Mouse (Mus musculus): ENCODE data around the gene Nup188.

The Nup188 gene

GRCm38 (mm10) chr2:30280743-30281142 is 5.5 kb upstream of the Nup188 start, which contains the start of gene Gm28038:
Gene Gm28038, plus strand, starts transcription at chr2:30281043.
- in situ Hi-C loops (cut with MboI; ENCODE audit: unreplicated experiment in 2 of 2): no loop called here

DNA sequence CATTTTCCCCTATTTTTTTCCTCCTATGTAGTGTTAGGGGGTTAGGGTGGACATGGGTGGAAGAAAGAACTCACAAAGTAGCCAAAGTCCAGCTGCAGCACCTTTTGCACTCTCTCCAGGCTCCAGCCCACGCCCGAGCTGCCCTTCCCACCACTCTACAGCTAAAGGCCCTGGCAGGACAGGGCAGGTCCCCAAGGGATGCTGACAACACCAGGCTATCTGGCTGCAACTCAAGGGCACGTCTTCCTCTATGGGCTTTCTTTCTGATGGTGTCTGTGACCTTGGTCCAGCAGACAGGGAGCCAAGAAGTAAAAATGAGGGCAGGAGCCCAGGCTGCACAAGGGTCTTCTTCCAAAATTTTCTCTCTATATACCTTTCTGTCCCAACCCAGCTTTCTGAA is 4.5 kb upstream of the Nup188 start:
- in situ Hi-C loops (cut with MboI; ENCODE audit: unreplicated experiment in 2 of 2): no loop called here

GRCm38 (mm10) chr2:30283193-30283592 is 3.0 kb upstream of the Nup188 start:
- in situ Hi-C loops (cut with MboI; ENCODE audit: unreplicated experiment in 2 of 2): no loop called here

GRCm38 (mm10) chr2:30285004-30285403 is 1.2 kb upstream of the Nup188 start:
- in situ Hi-C loops (cut with MboI; ENCODE audit: unreplicated experiment in 2 of 2): no loop called here

DNA sequence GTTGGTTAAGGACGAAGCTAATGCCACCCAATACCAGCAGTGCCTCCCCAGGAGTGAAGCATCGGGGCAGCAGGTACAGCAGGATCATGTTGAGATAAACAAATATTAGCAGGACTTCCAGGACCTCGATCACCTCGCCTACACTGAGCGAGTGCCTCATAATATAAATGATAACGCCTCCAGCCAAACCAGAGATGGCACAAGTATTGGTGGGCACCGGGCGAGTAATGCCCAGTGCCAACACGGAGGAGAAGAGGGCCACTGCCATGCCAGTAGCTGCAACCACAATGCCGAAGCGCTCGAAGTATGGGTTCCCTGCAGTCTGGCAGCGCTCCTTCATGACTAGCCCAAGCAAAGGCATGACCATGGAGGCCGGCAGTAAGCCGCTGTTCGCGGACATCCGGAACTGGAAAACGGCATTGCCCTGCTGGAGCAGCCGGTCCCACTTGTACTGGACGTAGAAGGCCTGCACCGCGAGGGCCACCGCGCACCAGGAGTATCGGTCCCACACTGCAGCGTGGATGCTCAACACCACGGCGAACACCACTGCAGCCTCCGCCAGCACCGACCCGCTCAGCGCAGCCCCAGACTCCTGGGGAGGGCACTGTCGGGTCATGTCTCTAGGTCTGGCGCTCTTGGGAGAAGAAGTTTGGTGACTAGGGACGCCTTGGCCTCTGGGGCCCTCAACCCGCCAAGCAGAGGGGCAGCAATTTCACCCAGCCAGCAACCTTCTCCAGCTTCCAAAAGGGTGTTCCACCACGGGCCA is 598 bp upstream of the Nup188 start:
- in situ Hi-C loops (cut with MboI; ENCODE audit: unreplicated experiment in 2 of 2): no loop called here

DNA sequence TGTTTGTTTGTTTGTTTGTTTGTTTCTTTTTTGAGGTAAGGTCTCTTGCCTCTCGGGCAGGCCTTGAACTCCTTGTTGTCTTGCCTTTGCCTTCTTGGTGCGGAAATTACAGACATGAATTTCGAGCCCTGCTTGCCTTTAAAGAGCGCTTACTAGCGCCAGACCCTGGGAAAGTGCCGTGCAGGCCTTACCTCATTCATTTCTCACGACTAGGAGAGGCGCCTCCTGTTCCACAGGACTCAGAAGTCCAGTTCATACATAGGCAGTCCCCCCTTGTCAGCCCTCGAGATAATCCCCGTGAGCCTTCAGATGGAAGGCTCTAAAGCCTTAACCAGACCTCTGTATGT is 803 bp downstream of the Nup188 start:
- in situ Hi-C loops (cut with MboI; ENCODE audit: unreplicated experiment in 2 of 2): no loop called here

GRCm38 (mm10) chr2:30299525-30299924 is 13.3 kb downstream of the Nup188 start:
- in situ Hi-C loops (cut with MboI; ENCODE audit: unreplicated experiment in 2 of 2): no loop called here

DNA sequence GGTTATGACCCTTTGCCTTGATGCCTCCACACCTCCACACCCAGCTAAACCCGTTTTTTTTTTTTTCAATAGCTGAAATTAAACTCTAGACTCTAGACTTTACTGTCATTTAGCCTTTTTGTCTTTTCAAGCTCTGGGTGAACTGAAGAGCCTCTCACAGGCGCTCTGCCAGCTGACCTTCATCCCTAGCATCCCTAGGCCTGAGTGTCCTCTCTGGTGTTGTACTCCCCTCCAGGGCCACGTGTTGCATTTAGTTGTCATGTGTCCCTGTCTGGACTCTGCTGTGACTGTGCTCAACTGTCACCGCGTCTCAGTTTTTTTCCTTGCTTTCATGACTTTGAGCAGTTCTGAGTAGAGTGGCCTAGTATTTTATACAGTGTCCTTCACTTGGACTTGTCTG is 13.8 kb downstream of the Nup188 start:
- in situ Hi-C loops (cut with MboI; ENCODE audit: unreplicated experiment in 2 of 2): loop anchor here in 1 of 2 experiments (25.0 kb wide), 1 partner anchor 1138 kb away; no protein-coding TSS in a partner anchor

- in situ Hi-C loops (cut with MboI; ENCODE audit: unreplicated experiment in 2 of 2): loop anchor here in 1 of 2 experiments (25.0 kb wide), 1 partner anchor 1144 kb away; no protein-coding TSS in a partner anchor
Measured at GRCm38 (mm10) chr2:30306087-30306486, 19.9 kb downstream of the Nup188 start.

DNA sequence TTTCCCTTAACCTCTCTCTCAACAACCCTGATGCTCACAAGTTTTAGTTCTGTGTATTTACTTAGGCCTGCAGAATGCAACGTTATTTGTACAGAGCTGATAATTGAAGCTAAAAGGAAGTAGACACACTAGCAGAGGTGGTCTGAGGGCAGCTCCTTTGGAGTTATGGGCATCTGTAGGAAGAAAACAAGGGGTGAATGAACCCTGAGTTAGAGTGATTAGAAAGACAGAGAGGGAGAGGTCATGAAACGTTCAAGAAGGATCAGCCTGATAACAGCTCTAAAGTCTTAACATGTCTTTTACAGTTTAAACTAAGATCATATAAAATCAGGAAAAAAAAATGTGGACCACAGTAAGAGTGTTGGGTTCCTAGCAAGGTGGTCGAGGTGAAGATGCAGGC is 23.2 kb downstream of the Nup188 start:
- in situ Hi-C loops (cut with MboI; ENCODE audit: unreplicated experiment in 2 of 2): loop anchor here in 1 of 2 experiments (25.0 kb wide), 1 partner anchor 1147 kb away; no protein-coding TSS in a partner anchor

- in situ Hi-C loops (cut with MboI; ENCODE audit: unreplicated experiment in 2 of 2): loop anchor here in 1 of 2 experiments (25.0 kb wide), 1 partner anchor 1149 kb away; no protein-coding TSS in a partner anchor
Measured at GRCm38 (mm10) chr2:30311481-30311880, 25.3 kb downstream of the Nup188 start.

GRCm38 (mm10) chr2:30316136-30316535 is 29.9 kb downstream of the Nup188 start:
- in situ Hi-C loops (cut with MboI; ENCODE audit: unreplicated experiment in 2 of 2): loop anchor here in 1 of 2 experiments (25.0 kb wide), 1 partner anchor 1154 kb away; no protein-coding TSS in a partner anchor

GRCm38 (mm10) chr2:30316955-30317354 is 30.8 kb downstream of the Nup188 start:
- in situ Hi-C loops (cut with MboI; ENCODE audit: unreplicated experiment in 2 of 2): loop anchor here in 1 of 2 experiments (25.0 kb wide), 1 partner anchor 1155 kb away; no protein-coding TSS in a partner anchor

DNA sequence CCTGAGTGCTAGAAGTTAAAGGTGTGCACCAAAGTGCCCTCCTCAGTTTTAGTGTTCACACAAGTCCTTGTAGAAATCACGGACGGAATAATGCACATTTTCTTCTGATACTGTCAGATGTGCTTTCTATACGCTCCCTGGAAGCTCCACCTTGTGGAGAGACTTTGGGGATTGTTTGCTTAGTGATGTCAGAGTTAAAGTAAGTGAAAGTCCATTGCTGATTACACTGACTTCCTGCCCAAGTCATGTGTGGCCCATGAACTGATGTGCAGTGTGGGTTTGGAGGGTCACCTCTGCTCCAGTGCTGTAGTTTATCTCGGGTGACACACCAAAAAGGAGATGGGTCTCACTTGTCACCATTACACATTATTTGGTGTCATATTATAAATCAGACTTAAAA is 33.1 kb downstream of the Nup188 start:
- in situ Hi-C loops (cut with MboI; ENCODE audit: unreplicated experiment in 2 of 2): loop anchor here in 1 of 2 experiments (25.0 kb wide), 1 partner anchor 1157 kb away; no protein-coding TSS in a partner anchor

DNA sequence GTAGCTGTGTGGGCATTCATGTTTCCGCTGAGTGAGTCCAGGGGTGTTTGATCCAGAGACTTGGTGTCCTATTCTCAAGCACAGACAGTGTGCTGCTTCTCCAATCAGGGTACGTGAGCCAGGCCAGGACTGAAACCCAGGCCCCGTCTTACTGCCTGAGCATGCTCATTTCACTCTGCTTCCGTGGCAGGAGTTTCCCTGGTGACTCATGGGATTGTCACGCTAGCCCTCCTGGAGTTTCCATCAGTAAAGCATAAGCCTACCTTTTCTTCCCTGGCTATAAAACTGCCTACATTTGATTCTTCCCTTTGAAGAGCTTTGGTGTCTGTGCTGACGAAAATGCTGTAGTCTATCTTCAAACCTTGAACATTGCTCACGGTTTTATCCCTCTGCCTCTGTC is 36.9 kb downstream of the Nup188 start:
- in situ Hi-C loops (cut with MboI; ENCODE audit: unreplicated experiment in 2 of 2): loop anchor here in 1 of 2 experiments (25.0 kb wide), 1 partner anchor 1161 kb away; no protein-coding TSS in a partner anchor

GRCm38 (mm10) chr2:30325296-30325695 is 39.1 kb downstream of the Nup188 start:
- in situ Hi-C loops (cut with MboI; ENCODE audit: unreplicated experiment in 2 of 2): no loop called here

- in situ Hi-C loops (cut with MboI; ENCODE audit: unreplicated experiment in 2 of 2): no loop called here
Measured at GRCm38 (mm10) chr2:30327276-30327675, 41.1 kb downstream of the Nup188 start.

GRCm38 (mm10) chr2:30328791-30329190 is 42.6 kb downstream of the Nup188 start:
- in situ Hi-C loops (cut with MboI; ENCODE audit: unreplicated experiment in 2 of 2): no loop called here

DNA sequence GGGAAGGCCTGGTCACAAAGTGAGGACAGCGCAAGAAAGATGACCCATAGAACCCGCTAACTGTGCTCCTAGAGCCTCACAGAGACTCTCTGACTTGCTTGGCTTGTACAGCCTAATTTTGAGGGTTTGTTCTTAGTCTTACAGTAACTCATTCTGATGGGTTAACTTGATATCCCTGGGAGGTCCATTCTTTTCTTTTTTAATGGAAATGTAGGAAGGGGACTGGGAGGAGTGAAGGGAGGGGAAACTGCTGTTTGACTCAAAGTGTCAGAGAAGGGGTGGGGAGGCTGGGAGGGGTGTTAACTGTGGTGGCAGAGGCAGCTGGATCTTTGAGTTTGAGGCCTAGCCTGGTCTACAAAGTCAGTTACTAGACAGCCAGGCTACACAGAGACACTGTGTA is 49.1 kb downstream of the Nup188 start:
- in situ Hi-C loops (cut with MboI; ENCODE audit: unreplicated experiment in 2 of 2): no loop called here

DNA sequence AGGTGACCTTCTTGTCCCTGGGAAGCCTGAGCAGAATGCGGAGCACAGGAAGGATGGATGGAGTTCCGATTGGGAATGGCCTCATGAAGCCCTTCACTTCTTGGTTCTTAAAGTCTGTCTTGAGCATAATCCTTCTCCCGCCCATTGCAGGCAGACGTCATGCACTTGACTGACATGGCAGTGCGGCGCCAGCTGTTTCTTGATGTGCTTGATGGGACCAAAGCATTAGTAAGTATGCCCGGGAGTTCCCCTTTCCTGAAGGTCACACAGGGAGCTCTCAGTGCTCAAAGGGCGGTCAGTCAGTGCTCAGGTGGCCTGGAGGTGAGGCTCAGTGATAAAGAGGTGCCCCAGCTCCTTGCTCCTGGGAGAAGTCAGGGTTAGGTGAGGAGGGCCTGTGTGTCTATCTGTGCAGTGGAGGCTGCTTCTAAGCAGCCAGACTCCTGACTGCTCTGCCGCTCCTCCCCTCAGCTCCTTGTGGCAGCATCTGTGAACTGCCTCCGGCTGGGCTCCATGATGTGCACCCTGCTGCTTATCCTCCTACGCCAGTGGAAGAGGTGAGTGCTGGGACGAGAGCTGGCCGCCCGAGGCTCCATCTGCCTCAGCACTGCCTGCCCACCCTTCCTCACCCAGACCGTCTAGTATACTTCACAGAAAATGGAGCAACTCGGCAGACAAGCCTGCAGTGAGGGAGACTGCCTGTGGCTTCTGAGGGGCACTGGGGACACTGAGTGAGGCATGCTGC is 50.1 kb downstream of the Nup188 start:
- in situ Hi-C loops (cut with MboI; ENCODE audit: unreplicated experiment in 2 of 2): no loop called here

- in situ Hi-C loops (cut with MboI; ENCODE audit: unreplicated experiment in 2 of 2): no loop called here
Measured at GRCm38 (mm10) chr2:30337179-30337578, 51.0 kb downstream of the Nup188 start.

All from v-Abl transformed pro-B cells (cell line).